Mouse (Mus musculus) gastrocnemius, postnatal 25 days (tissue): ENCODE measurements at regions not wholly inside any gene's neighbourhood (a gene's known extent, or its start where the extent isn't known, plus 50 kb on each side); places are given as distances from the start of the nearest gene placed in this dataset.
"Not testable (repeated sequence)": the region's sequence is repeated elsewhere in the genome, so short reads cannot be mapped to it uniquely, and the experiment has no call there.

Experiments
- DNase-seq: peaks from one replicate; pipeline ENCODE4 v3.0.0; 2022

GRCm38 (mm10) chr13:26457487-26458253, 312.3 kb downstream of the Hdgfl1 start:
- no peak for DNase-seq

GRCm38 (mm10) chr13:26426639-26427038, 343.3 kb downstream of the Hdgfl1 start:
- DNase-seq = no peak

DNA sequence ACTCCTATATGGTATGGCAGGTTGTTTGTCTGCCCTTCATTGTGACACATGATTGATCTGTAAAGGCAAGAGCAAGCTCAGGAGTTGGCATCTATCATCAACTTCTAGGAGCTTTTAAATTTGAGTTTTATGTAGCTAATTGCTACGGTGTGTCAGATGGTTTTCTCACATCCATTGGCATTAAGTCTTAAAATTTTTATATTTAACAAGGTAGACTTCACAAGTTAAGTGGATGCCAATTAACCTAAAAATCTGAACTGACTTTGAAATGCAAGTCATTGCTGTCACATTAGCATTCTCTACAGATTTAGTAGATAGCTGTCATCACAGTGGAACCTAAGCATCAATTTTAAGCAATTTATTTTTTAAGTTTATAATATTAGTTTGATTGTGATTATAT, 345.5 kb downstream of the Hdgfl1 start:
- DNase-seq = no peak

DNA sequence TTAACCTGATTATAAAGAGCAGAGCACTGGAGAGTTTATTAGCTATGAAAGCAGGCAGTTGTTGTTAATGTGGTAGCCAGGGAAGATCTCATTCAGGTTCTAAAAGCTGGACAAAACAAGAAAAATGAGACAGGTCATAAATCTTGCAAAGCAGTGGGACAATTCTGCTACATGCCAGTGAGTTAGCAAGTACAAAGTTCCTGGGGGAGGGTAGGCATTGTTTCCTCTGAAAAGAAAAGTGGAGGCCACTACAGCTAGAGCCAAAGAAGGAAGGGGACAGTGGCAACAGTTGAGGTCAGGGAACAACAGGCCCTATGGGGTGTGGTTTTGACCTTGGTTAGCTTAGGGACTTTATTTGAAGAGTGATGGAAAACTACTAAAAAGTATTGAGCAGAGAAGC, 364.2 kb downstream of the Hdgfl1 start:
- DNase-seq = no peak

DNA sequence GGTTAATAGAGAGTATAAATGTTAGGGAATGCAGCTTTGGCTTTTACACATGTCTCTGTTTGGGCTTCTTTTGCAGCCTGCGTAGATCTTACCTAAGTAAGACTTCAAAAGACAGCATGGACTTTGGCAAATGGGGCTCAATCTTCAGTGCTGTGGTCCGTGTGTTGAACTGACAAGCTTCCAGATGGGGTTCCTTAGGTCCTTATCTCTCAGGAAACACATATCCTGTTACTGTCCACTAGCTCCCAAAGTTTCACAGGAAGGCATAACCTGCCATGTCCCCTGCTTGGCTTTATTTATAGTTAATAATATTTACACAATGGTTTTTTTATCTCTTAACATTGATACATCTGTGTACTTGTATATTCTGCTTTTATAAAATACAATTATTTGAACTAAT, 365.3 kb downstream of the Hdgfl1 start:
- no peak for DNase-seq

- DNase-seq = no peak
Measured at GRCm38 (mm10) chr13:26387861-26388621, 381.9 kb downstream of the Hdgfl1 start.

DNA sequence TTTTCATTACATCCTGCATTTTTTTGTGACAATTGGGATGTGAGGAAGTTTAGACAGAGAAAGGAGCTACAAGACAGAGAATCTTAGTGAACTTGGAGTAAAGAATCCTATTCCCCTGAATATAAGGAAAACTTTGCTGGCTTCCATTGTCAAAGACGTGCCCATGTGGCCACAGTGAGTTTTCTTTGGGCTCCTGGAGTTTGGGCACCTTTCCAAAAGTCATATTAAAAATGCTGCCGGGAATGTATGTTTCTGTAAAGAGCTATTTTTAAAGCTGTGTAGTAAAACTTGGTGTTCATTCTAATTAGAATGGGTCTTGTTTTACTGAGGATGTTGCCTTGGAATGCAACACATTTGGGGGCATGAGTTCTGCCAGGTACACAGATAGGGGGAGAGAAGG, 387.3 kb downstream of the Hdgfl1 start:
- DNase-seq = no peak

- no peak for DNase-seq
Measured at GRCm38 (mm10) chr13:26382154-26382553, 387.8 kb downstream of the Hdgfl1 start.

- no peak for DNase-seq
Measured at GRCm38 (mm10) chr13:26375546-26375945, 394.4 kb downstream of the Hdgfl1 start.

GRCm38 (mm10) chr13:26365911-26366310, 404.1 kb downstream of the Hdgfl1 start:
- not testable (repeated sequence) for DNase-seq

- peak; percentile 8 for DNase-seq
Measured at GRCm38 (mm10) chr13:26356341-26356740, 413.6 kb downstream of the Hdgfl1 start.

DNA sequence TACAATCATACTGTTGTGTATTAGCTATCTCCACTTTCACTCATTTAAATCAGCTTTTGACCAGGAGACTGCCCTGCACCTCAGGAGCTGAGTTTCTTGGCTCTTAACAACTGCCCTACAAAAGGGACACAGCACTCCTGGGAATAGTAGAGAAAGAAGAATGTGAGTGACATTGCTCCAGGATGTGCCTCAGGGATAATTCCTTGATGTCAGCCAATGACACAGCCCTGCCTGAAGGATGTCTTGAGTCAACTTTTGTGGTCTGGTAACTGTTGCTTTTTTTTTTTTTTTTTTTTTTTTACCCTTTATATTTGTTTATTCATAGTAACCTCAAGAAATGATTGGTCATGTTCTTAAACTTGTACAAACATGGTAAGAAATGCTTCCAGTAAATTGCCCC, 415.5 kb downstream of the Hdgfl1 start:
- DNase-seq = no peak

- DNase-seq = no peak
Measured at GRCm38 (mm10) chr13:26350510-26350909, 419.5 kb downstream of the Hdgfl1 start.

- no peak for DNase-seq
Measured at GRCm38 (mm10) chr13:26338795-26339194, 431.2 kb downstream of the Hdgfl1 start.

DNA sequence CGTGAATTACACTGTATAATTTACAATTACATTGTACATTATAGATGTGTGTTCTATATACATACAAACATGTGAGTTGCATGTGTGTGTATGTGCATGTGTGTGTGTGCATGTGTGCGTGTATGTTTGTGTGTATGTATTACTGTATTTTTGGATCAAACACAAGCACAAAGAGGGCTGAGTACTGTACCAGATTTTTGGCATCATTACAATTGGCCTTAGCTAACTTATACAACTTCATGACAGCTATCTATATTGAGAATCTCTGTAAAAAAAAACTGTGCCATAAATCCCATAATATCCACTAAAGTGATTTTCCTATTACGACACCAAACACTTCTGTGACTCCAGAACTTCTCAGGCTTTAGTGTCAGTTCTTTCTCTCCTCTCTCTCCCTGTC, 444.9 kb downstream of the Hdgfl1 start:
- no peak for DNase-seq

GRCm38 (mm10) chr13:26324633-26325032, 445.3 kb downstream of the Hdgfl1 start:
- no peak for DNase-seq

GRCm38 (mm10) chr13:26318557-26318956, 451.4 kb downstream of the Hdgfl1 start:
- no peak for DNase-seq

DNA sequence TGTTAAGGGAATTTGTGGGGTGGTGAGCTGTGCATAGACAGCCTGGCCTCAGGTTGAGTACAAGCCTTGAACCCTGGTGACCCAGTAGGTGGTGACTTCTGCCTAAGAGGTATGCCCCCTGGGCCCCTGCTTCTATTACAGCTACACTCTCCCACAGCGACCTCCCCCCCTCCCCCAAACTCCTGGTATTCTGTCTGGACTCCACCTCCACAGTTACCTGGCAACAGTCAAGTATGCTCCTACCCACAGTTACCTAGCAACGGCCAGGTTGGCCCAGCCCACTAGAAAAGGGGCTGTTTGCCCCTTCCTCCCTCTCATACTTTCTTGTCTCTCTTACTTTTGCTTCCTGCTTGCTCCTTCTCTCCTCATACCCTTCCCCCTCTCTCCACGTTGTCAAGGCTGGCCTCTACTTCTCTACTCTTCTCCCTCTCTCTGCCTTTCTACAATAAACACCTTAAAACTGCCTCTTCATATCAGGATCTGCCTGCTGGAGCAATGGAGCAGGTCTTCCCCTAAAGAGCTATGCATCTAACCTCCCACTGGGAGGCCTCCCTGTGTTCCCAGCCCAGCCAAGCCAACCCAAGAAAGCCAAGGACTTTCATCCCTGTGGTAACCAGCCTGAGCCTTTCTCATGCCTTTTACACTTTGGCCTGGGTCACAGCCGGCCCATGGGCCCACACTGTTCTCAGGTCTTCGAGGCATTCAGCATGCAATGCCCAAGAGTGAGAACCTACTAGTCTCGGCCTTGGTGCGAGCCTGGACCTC, 457.5 kb downstream of the Hdgfl1 start:
- no peak for DNase-seq

DNA sequence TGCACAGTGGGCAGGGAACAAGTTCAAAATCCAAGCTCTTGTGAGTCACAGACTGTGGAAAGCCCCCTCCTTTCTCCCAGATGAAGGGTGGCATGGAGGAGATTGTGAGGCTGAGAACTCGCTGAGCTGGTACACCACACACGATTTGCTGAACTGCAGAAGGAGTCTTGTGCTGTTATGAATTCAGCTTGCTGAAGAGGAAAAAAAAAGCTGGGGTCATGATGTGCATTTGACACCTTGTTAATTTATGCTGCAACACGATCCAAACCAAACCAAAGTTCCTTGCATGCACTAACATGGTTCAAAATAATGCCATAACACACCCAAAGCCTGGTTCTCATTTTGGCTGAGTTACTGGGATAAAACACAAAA, 485.9 kb downstream of the Hdgfl1 start:
- no peak for DNase-seq

DNA sequence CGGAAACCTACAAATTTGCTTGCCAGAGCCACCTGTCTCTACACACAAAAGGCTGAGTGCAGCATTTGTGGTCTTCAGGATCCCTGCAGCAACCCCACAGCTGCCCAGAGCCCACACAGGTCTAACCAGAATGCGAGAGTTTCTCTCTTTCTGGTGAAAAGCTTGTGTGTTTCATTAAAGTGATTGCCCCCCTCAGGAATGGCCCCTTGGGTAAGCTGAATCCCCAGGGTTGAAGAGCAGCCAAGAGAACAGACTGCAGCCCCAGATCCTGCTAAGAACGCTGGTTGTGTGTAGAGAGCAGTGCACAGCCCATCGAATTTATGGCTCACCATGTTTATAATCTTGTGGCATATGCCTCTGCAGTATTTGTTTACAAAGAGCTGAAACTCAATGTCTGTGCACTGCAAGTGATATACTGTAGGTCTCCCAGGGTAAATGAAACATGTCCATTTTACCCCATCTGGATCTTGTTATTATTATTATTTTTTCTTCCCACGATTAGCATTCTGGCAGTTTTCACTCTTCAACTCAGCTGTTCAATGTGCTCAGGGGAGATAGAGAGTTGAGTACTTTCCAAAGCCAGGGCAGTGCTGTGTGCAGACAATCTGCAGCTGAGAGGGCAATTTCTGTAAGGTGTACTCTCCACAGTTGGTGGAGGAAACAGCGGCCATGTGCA, 486.4 kb downstream of the Hdgfl1 start:
- no peak for DNase-seq

DNA sequence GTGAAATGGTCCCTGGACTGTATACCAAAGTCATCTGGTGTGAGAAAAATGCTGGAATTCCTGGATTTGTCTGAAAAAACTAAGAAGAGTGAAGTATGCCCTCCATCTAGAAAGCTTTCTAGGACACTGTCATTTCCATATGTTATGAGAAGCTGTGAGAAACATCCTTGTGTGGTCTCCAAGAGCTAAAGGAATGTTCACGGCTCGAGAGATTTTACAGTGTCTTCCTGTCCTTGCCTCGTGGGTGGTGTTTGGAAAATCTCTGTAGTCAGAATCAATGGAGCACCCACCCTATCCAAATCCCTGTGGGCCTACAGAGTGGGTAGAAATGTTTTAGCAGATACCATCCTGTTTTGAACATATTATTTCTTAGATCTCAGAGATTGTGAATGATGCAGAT, 487.7 kb downstream of the Hdgfl1 start:
- no peak for DNase-seq

DNA sequence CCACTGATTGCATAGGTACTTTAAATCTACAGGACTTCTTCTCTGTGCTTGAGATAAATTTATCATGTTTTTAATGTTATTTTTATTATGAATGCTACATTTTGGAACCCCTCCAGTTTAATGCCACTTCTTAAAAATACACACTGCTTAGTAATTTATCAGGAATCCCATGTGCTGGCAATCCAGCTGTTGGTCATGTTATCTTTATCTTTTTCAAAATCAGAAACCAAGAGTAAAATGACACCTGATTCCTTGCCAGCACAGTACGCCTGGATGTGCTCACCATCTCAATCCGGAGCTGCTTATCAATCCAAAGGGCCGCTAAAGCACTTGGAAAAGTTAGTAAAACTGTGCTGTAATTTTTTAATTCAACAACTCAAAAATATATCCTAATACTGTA, 497.1 kb downstream of the Hdgfl1 start:
- no peak for DNase-seq

DNA sequence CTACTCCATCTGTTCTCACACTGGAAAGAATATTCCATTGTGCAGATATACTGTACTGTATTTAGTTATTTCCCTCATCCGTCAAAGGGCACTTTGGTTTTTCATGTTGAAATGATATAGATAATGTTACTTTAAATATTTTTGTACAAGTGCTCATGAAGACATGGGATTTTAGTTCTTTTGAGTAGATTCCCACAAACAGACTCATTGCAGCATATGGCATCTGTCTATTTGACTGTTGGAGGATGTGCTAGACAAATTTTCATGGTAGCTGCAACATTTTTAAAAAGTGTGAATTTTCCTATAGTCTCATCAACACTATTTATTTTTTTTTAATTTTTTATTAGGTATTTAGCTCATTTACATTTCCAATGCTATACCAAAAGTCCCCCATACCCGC, 502.5 kb downstream of the Hdgfl1 start:
- DNase-seq = no peak
